Mouse (Mus musculus): ENCODE measurements at regions not wholly inside any gene's neighbourhood (a gene's known extent, or its start where the extent isn't known, plus 50 kb on each side); places are given as distances from the start of the nearest gene placed in this dataset.
"Not testable (repeated sequence)": the region's sequence is repeated elsewhere in the genome, so short reads cannot be mapped to it uniquely, and the experiment has no call there.

- peak; percentile 24 for DNase-seq
These were observed 288.0 kb downstream of the Sfmbt2 start for GRCm38 (mm10) chr2:10658317-10658716.

GRCm38 (mm10) chr2:10667915-10668314, 297.6 kb downstream of the Sfmbt2 start:
- DNase-seq: not testable (repeated sequence)

- no peak for DNase-seq
These were observed 300.4 kb downstream of the Sfmbt2 start for GRCm38 (mm10) chr2:10670423-10671298.

- no peak for DNase-seq
These were observed 301.0 kb downstream of the Sfmbt2 start for GRCm38 (mm10) chr2:10671299-10671632.

- no peak for DNase-seq
These were observed 301.9 kb downstream of the Sfmbt2 start for GRCm38 (mm10) chr2:10672196-10672595.

- DNase-seq: no peak
These were observed 304.5 kb downstream of the Sfmbt2 start for GRCm38 (mm10) chr2:10674738-10675349.

GRCm38 (mm10) chr2:10701459-10701858, 331.1 kb downstream of the Sfmbt2 start:
- no peak for DNase-seq

GRCm38 (mm10) chr2:10718366-10718765, 348.1 kb downstream of the Sfmbt2 start:
- DNase-seq: no peak

GRCm38 (mm10) chr2:10734337-10734736, 364.0 kb downstream of the Sfmbt2 start:
- DNase-seq: not testable (repeated sequence)

- peak; percentile 2 for DNase-seq
These were observed 366.6 kb downstream of the Sfmbt2 start for GRCm38 (mm10) chr2:10736696-10737457.

- peak; percentile 12 for DNase-seq
These were observed 367.1 kb downstream of the Sfmbt2 start for GRCm38 (mm10) chr2:10737458-10737775.

GRCm38 (mm10) chr2:10745127-10745526, 374.8 kb downstream of the Sfmbt2 start:
- DNase-seq: no peak

- peak; percentile 2 for DNase-seq
These were observed 385.1 kb downstream of the Sfmbt2 start for GRCm38 (mm10) chr2:10755375-10755774.

GRCm38 (mm10) chr2:10757202-10757840, 387.0 kb downstream of the Sfmbt2 start:
- no peak for DNase-seq

- no peak for DNase-seq
These were observed 387.6 kb downstream of the Sfmbt2 start for GRCm38 (mm10) chr2:10757886-10758285.

GRCm38 (mm10) chr2:10762236-10762635, 391.9 kb downstream of the Sfmbt2 start:
- DNase-seq: no peak

GRCm38 (mm10) chr2:10783071-10783470, 388.8 kb upstream of the Prkcq start:
- no peak for DNase-seq

GRCm38 (mm10) chr2:10783594-10783993, 388.3 kb upstream of the Prkcq start:
- no peak for DNase-seq

GRCm38 (mm10) chr2:10784266-10784665, 387.6 kb upstream of the Prkcq start:
- DNase-seq: no peak

- DNase-seq: peak; percentile 13
These were observed 386.8 kb upstream of the Prkcq start for GRCm38 (mm10) chr2:10785156-10785555.

GRCm38 (mm10) chr2:10788509-10788908, 383.4 kb upstream of the Prkcq start:
- peak; percentile 33 for DNase-seq

GRCm38 (mm10) chr2:10791233-10791632, 380.7 kb upstream of the Prkcq start:
- no peak for DNase-seq

- no peak for DNase-seq
These were observed 355.5 kb upstream of the Prkcq start for GRCm38 (mm10) chr2:10816374-10816773.
